Mouse (Mus musculus) intestine, postnatal 0 days (tissue): ENCODE data around the gene Tex14. TPM values are rescaled to one million over a fixed set of nuclear protein-coding genes. Genes with fewer than 3 reads are reported as not detected.

Experiments
- ATAC-seq: fragments of 200-750 bp; cut with Nextera tagmentation; 2 replicates; pipeline ENCODE4 v1.8.0; 2017; ENCODE audit warnings: mild to moderate bottlenecking, moderate TSS enrichment, moderate library complexity
- H3K27ac ChIP-seq: fragments of 300-500 bp; sonication (generic); 2 replicates; pipeline ENCODE4 v1.5.1; 2014; ENCODE audit warnings: mild to moderate bottlenecking, low read depth, low read length, moderate library complexity
- H3K27me3 ChIP-seq: fragments of 300-500 bp; sonication (generic); replicated peaks from 2 replicates; pipeline ENCODE4 v1.6.1; 2014; ENCODE audit warnings: low read length, mixed read lengths; ENCODE audit not compliant: control insufficient read depth, insufficient read depth
- H3K36me3 ChIP-seq: fragments of 300-500 bp; sonication (generic); 2 replicates; pipeline ENCODE4 v1.6.1; 2014; ENCODE audit warnings: mild to moderate bottlenecking, moderate library complexity; ENCODE audit not compliant: control insufficient read depth, insufficient read depth
- H3K4me1 ChIP-seq: fragments of 300-500 bp; sonication (generic); replicated peaks from 2 replicates; pipeline ENCODE4 v1.6.1; 2014; ENCODE audit warnings: antibody characterized with exemption, low read length, mixed read lengths; ENCODE audit not compliant: control insufficient read depth, insufficient read depth
- H3K4me2 ChIP-seq: fragments of 300-500 bp; sonication (generic); replicated peaks from 2 replicates; pipeline ENCODE4 v1.6.1; 2014; ENCODE audit warnings: low read depth, mild to moderate bottlenecking, moderate library complexity
- H3K4me3 ChIP-seq: fragments of 300-500 bp; sonication (generic); 2 replicates; pipeline ENCODE4 v1.5.1; 2014; ENCODE audit warnings: low read depth, low read length
- H3K9ac ChIP-seq: fragments of 300-500 bp; sonication (generic); 2 replicates; pipeline ENCODE4 v1.6.1; 2014; ENCODE audit warnings: mild to moderate bottlenecking, low read depth, low read length
- H3K9me3 ChIP-seq: fragments of 300-500 bp; sonication (generic); 2 replicates; pipeline ENCODE4 v1.6.1; 2016; ENCODE audit warnings: mixed run types; ENCODE audit not compliant: control insufficient read depth
- CTCF ChIP-seq: sonication (generic); IDR thresholded peaks from 2 replicates; pipeline ENCODE4 v1.5.1; 2016; ENCODE audit warnings: low read depth, mild to moderate bottlenecking, control low read depth, antibody characterized with exemption, moderate library complexity
- WGBS: fragments of 180-500 bp; shearing (Covaris S2); extraction: QIAGEN DNeasy Blood & Tissue Kit; methylation state at CpG from one replicate; pipeline ENCODE4 v1.1.7; 2014; 5-methylcytosine and 5-hydroxymethylcytosine counted together
- polyA plus RNA-seq: library from polyadenylated mRNA; unstranded; fragments of >200 nt; fragmentation: Nextera tagmentation; extraction: Ambion mirVana; gene quantifications from 2 replicates; pipeline ENCODE4 v1.2.1, GENCODE M21; 2015

Gene Tex14
- polyA plus RNA-seq, 1 experiment from 2014 or later: 1.8 TPM

GRCm38 (mm10) chr11:87523967-87524366, 119.1 kb downstream of the Tex14 start:
- no peak for TF ChIP-seq CTCF
- no peak for ATAC-seq
- no peak overlapping the region for H3K4me3 ChIP-seq
- no peak overlapping the region for H3K4me2 ChIP-seq
- H3K36me3 ChIP-seq: no peaks in the 10 kb centered on the region
- H3K27ac ChIP-seq: no peak overlapping the region
- no peak overlapping the region for H3K9ac ChIP-seq
- no peaks in the 10 kb centered on the region for H3K9me3 ChIP-seq
- H3K4me1 ChIP-seq: no peaks in the 10 kb centered on the region
- no peaks in the 10 kb centered on the region for H3K27me3 ChIP-seq

GRCm38 (mm10) chr11:87524780-87525179, 119.9 kb downstream of the Tex14 start:
- Histone ChIP-seq H3K4me2 (no peak overlapping the region), H3K9me3 (no peaks in the 10 kb centered on the region), H3K27me3 (no peaks in the 10 kb centered on the region), H3K4me3 (no peak overlapping the region), H3K4me1 (no peaks in the 10 kb centered on the region), H3K9ac (no peak overlapping the region), H3K36me3 (no peaks in the 10 kb centered on the region), H3K27ac (no peak overlapping the region)
- ATAC-seq: no peak
- no peak for TF ChIP-seq CTCF

GRCm38 (mm10) chr11:87527364-87527763, 122.5 kb downstream of the Tex14 start:
- Histone ChIP-seq H3K27ac (no peak overlapping the region), H3K4me3 (no peak overlapping the region), H3K36me3 (no peaks in the 10 kb centered on the region), H3K27me3 (no peaks in the 10 kb centered on the region), H3K9ac (no peak overlapping the region), H3K4me1 (no peaks in the 10 kb centered on the region), H3K4me2 (no peak overlapping the region), H3K9me3 (no peaks in the 10 kb centered on the region)
- TF ChIP-seq CTCF: no peak
- no peak for ATAC-seq
- 80% methylated on average over 3 of the region's 3 CpGs for WGBS

GRCm38 (mm10) chr11:87527990-87528389, 123.1 kb downstream of the Tex14 start:
- H3K4me3 ChIP-seq: no peak overlapping the region
- peak; percentile 54 for TF ChIP-seq CTCF
- H3K27ac ChIP-seq: no peak overlapping the region
- H3K9me3 ChIP-seq: no peaks in the 10 kb centered on the region
- no peak overlapping the region for H3K9ac ChIP-seq
- no peaks in the 10 kb centered on the region for H3K4me1 ChIP-seq
- WGBS: 52% methylated on average over 4 of the region's 4 CpGs
- H3K4me2 ChIP-seq: no peak overlapping the region
- ATAC-seq: no peak
- H3K36me3 ChIP-seq: no peaks in the 10 kb centered on the region
- H3K27me3 ChIP-seq: no peaks in the 10 kb centered on the region

- no peaks in the 10 kb centered on the region for H3K27me3 ChIP-seq
- no peaks in the 10 kb centered on the region for H3K9me3 ChIP-seq
- no peak overlapping the region for H3K9ac ChIP-seq
- peak; percentile 28 for TF ChIP-seq CTCF
- H3K4me1 ChIP-seq: no peaks in the 10 kb centered on the region
- no peak overlapping the region for H3K4me3 ChIP-seq
- no peak overlapping the region for H3K4me2 ChIP-seq
- 57% methylated on average over 6 of the region's 6 CpGs for WGBS
- no peak overlapping the region for H3K27ac ChIP-seq
- no peak for ATAC-seq
- no peaks in the 10 kb centered on the region for H3K36me3 ChIP-seq
Measured at GRCm38 (mm10) chr11:87531695-87532094, 126.8 kb downstream of the Tex14 start.

GRCm38 (mm10) chr11:87542285-87542684, 137.4 kb downstream of the Tex14 start:
- Histone ChIP-seq H3K27me3 (no peaks in the 10 kb centered on the region), H3K4me2 (no peak overlapping the region), H3K36me3 (no peaks in the 10 kb centered on the region), H3K4me3 (no peak overlapping the region), H3K27ac (no peak overlapping the region), H3K4me1 (no peaks in the 10 kb centered on the region), H3K9me3 (no peaks in the 10 kb centered on the region), H3K9ac (no peak overlapping the region)
- no peak for ATAC-seq
- WGBS: 37% methylated on average over 8 of the region's 8 CpGs
- TF ChIP-seq CTCF: no peak

- Histone ChIP-seq H3K27ac (no peak overlapping the region), H3K4me1 (no peaks in the 10 kb centered on the region), H3K27me3 (no peaks in the 10 kb centered on the region), H3K4me2 (no peak overlapping the region), H3K36me3 (no peaks in the 10 kb centered on the region), H3K9me3 (no peaks in the 10 kb centered on the region), H3K9ac (no peak overlapping the region), H3K4me3 (no peak overlapping the region)
- no peak for ATAC-seq
- no peak for TF ChIP-seq CTCF
- WGBS: 49% methylated on average over 3 of the region's 3 CpGs
Measured at GRCm38 (mm10) chr11:87542906-87543305, 138.0 kb downstream of the Tex14 start.
